Mouse (Mus musculus): Measurements from ENCODE around the gene Dennd6b. TPM values are rescaled to one million over a fixed set of nuclear protein-coding genes. Genes with fewer than 3 reads are reported as not detected.

Gene Dennd6b
- total and polyA plus RNA-seq, 3 experiments, result 6.1 to 11.4 TPM; not detected in 1

DNA sequence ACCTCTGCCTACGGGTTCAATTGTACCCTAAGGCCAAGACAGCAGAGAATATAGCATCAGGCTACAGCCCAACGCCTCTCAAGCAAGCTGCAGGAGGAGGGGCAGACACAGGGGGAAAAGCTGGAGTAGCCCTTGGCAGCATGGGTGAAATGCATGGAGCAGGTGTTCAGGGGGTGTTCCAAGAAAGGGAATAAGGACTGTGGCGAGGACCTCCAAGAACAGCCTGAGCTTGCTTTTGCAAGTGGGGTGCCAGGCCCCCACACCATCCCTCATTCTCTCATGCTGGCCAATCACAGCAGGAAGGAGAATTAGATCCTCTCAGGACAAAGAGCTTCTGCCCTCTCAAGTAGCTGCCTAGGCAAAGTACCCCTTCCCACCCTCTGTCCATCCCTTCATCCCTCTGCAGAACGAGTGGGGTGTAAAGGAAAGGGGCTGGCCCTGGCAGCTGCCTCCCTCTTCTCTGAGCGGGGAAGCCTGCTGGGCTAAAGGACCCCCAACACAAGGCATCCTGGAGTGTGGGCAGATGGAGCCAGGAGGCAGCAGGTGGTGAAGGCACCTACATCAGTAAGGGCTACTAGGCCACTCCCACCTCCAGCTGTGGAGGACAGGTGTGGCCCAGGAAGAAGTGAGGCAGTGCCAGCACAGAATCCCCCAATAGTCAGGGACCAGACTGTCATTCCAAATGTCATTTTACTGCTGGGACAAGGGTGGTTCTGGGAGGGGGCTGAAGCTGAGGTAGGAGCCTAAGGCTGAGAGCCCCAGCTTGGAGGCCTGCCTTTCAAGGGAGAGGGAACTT is 12.0 kb downstream of the Dennd6b start:
- no peak for DNase-seq (ENCODE audit: low read depth, low spot score)
- Histone ChIP-seq H3K9me3 (replicated peaks; ENCODE audit: insufficient read depth, low read length) (no peaks in the 10 kb centered on the region), H3K36me3 (ENCODE audit: control insufficient read depth in 1 of 2, insufficient read depth in 2 of 2, low read length in 2 of 2) (no peaks in the 10 kb centered on the region), H3K9ac (ENCODE audit: control insufficient read depth, low read depth, low read length, poor library complexity, severe bottlenecking) (no peak overlapping the region), H3K27me3 (ENCODE audit: control insufficient read depth in 1 of 2, insufficient read depth in 2 of 2, low read length in 2 of 2) (no peaks in the 10 kb centered on the region), H3K4me1 (ENCODE audit: control insufficient read depth in 1 of 2, insufficient read depth in 2 of 2, low read length in 2 of 2) (no peaks in the 10 kb centered on the region), H3K4me3 (ENCODE audit: control insufficient read depth in 1 of 2, insufficient read depth in 1 of 2, low read depth in 2 of 2, low read length in 2 of 2) (no peak overlapping the region), H3K27ac (ENCODE audit: control insufficient read depth, low read depth, low read length) (no peak overlapping the region), H3K79me2 (ENCODE audit: control insufficient read depth, insufficient read depth, low read length, poor library complexity) (no peaks in the 10 kb centered on the region)
- TF ChIP-seq CHD2 (IDR thresholded peaks at IDR 0.05; ENCODE audit: low read length) (no peak), E2F4 (IDR thresholded peaks at IDR 0.05; ENCODE audit: borderline replicate concordance, low read depth, low read length) (no peak), MAFK (IDR thresholded peaks at IDR 0.05; ENCODE audit: borderline replicate concordance, low read depth, low read length) (no peak), JUND (IDR thresholded peaks at IDR 0.05; ENCODE audit: low read depth, low read length) (no peak)

DNA sequence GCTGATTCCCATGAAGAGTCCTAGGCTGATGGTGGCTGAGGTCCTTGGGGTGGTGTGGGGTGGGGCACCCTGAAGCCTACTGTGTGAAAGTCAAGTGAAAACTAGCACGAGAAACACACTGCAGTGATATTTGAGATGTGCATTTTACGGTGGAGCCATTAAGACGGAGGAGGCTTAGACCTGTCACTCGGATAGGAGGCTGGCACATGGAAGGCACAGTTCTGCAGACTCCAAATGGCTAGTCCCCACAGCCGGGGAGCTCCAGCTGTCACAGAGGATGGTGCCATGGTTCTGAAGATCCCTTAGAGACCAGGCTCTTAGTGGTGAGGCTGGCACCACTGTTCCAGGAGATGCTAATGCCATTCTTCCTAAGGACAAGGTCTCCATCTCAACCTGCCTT is 13.5 kb downstream of the Dennd6b start:
- Histone ChIP-seq H3K36me3 (ENCODE audit: control insufficient read depth in 1 of 2, insufficient read depth in 2 of 2, low read length in 2 of 2) (peaks cover 0 to 2% of the 10 kb centered on the region in 2 experiments; a peak in 1 of 4 replicates), H3K9me3 (replicated peaks; ENCODE audit: insufficient read depth, low read length) (no peaks in the 10 kb centered on the region), H3K9ac (ENCODE audit: control insufficient read depth, low read depth, low read length, poor library complexity, severe bottlenecking) (no peak overlapping the region), H3K4me3 (ENCODE audit: control insufficient read depth in 1 of 2, insufficient read depth in 1 of 2, low read depth in 2 of 2, low read length in 2 of 2) (no peak overlapping the region), H3K79me2 (ENCODE audit: control insufficient read depth, insufficient read depth, low read length, poor library complexity) (no peaks in the 10 kb centered on the region), H3K27me3 (ENCODE audit: control insufficient read depth in 1 of 2, insufficient read depth in 2 of 2, low read length in 2 of 2) (no peaks in the 10 kb centered on the region), H3K4me1 (ENCODE audit: control insufficient read depth in 1 of 2, insufficient read depth in 2 of 2, low read length in 2 of 2) (peaks cover 0 to 4% of the 10 kb centered on the region in 2 experiments; a peak in 2 of 4 replicates), H3K27ac (ENCODE audit: control insufficient read depth, low read depth, low read length) (no peak overlapping the region)
- DNase-seq (ENCODE audit: low read depth, low spot score), result no peak
- no peak for TF ChIP-seq MYC (IDR thresholded peaks at IDR 0.05; ENCODE audit: low read depth, low read length)
- no peak for TF ChIP-seq TAL1 (IDR thresholded peaks at IDR 0.05; ENCODE audit: low read length)
- TF ChIP-seq CHD2 (IDR thresholded peaks at IDR 0.05; ENCODE audit: low read length), result no peak
- TF ChIP-seq POLR2AphosphoS5 (IDR thresholded peaks at IDR 0.05; ENCODE audit: borderline replicate concordance, low read depth, low read length), result no peak
- no peak for TF ChIP-seq ZMIZ1 (IDR thresholded peaks at IDR 0.05; ENCODE audit: low read depth, low read length)
- TF ChIP-seq USF2 (IDR thresholded peaks at IDR 0.05; ENCODE audit: borderline replicate concordance in 1 of 2, insufficient read depth in 1 of 2, low read depth in 1 of 2, low read length in 2 of 2), result no peak
- TF ChIP-seq MAFK (IDR thresholded peaks at IDR 0.05; ENCODE audit: borderline replicate concordance, low read depth, low read length), result no peak
- no peak for TF ChIP-seq EP300 (IDR thresholded peaks at IDR 0.05; ENCODE audit: low read depth in 1 of 2, low read length in 2 of 2)
- TF ChIP-seq ZKSCAN1 (IDR thresholded peaks at IDR 0.05; ENCODE audit: low read depth, low read length), result no peak

DNA sequence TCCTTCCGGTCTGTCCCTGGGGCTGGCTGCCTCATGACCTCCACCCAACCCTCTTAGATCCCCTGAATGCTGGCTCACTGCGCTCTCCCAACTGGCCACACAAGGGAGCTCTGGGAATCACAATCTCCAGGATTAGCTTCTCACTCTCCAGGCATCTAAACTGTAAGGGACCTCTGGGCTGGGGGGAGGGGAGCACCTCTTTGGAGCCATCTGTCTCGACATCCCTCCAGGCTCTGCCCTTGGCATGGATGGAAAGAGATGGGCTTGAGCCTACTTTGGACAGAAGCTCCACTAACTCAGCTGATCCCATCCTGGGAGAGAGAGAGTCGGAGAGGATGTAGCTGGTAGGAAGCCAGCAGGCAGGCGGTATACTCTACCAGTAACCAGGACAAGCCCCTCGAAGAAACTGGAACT is 14.0 kb downstream of the Dennd6b start:
- H3K27ac ChIP-seq (ENCODE audit: control insufficient read depth, low read depth, low read length), result no peak overlapping the region
- no peak for DNase-seq (ENCODE audit: low read depth, low spot score)
- no peak overlapping the region for H3K9ac ChIP-seq (ENCODE audit: control insufficient read depth, low read depth, low read length, poor library complexity, severe bottlenecking)
- H3K9me3 ChIP-seq (replicated peaks; ENCODE audit: insufficient read depth, low read length), result no peaks in the 10 kb centered on the region
- no peak overlapping the region for H3K4me3 ChIP-seq (ENCODE audit: control insufficient read depth in 1 of 2, insufficient read depth in 1 of 2, low read depth in 2 of 2, low read length in 2 of 2)
- peaks cover 3 to 9% of the 10 kb centered on the region in 2 experiments; a peak in 3 of 4 replicates for H3K4me1 ChIP-seq (ENCODE audit: control insufficient read depth in 1 of 2, insufficient read depth in 2 of 2, low read length in 2 of 2)
- H3K27me3 ChIP-seq (ENCODE audit: control insufficient read depth in 1 of 2, insufficient read depth in 2 of 2, low read length in 2 of 2), result no peaks in the 10 kb centered on the region
- H3K79me2 ChIP-seq (ENCODE audit: control insufficient read depth, insufficient read depth, low read length, poor library complexity), result no peaks in the 10 kb centered on the region
- H3K36me3 ChIP-seq (ENCODE audit: control insufficient read depth in 1 of 2, insufficient read depth in 2 of 2, low read length in 2 of 2), result peaks cover 0 to 7% of the 10 kb centered on the region in 2 experiments; a peak in 2 of 4 replicates
- TF ChIP-seq MAX (IDR thresholded peaks at IDR 0.05; ENCODE audit: low read length) (no peak), TCF12 (IDR thresholded peaks at IDR 0.05; ENCODE audit: low read depth, low read length) (no peak), MEF2A (IDR thresholded peaks at IDR 0.05; ENCODE audit: extremely low read depth, insufficient replicate concordance, low read depth, low read length, poor library complexity, severe bottlenecking) (no peak), NELFE (IDR thresholded peaks at IDR 0.05; ENCODE audit: low read depth, low read length) (no peak), CHD2 (IDR thresholded peaks at IDR 0.05; ENCODE audit: low read length) (no peak), UBTF (IDR thresholded peaks at IDR 0.05; ENCODE audit: borderline replicate concordance, insufficient read depth, low read depth, low read length) (no peak), MXI1 (IDR thresholded peaks at IDR 0.05; ENCODE audit: low read depth, low read length) (no peak), MAFK (IDR thresholded peaks at IDR 0.05; ENCODE audit: borderline replicate concordance, low read depth, low read length) (no peak), RAD21 (IDR thresholded peaks at IDR 0.05; ENCODE audit: low read depth, low read length) (no peak), SIN3A (IDR thresholded peaks at IDR 0.05; ENCODE audit: low read length) (no peak), POLR2AphosphoS5 (IDR thresholded peaks at IDR 0.05; ENCODE audit: borderline replicate concordance, low read depth, low read length) (no peak), USF1 (IDR thresholded peaks at IDR 0.05; ENCODE audit: low read depth, low read length) (no peak), ETS1 (IDR thresholded peaks at IDR 0.05; ENCODE audit: low read depth, low read length) (no peak), RCOR1 (IDR thresholded peaks at IDR 0.05; ENCODE audit: low read depth, low read length) (no peak), ZKSCAN1 (IDR thresholded peaks at IDR 0.05; ENCODE audit: low read depth, low read length) (no peak), ELF1 (IDR thresholded peaks at IDR 0.05; ENCODE audit: low read depth, low read length) (no peak)

Measured in MEL (cell line).